Mouse (Mus musculus): Measurements from ENCODE around the gene B9d1. TPM values are rescaled to one million over a fixed set of nuclear protein-coding genes. Genes with fewer than 3 reads are reported as not detected.

B9d1 gene
- polyA plus RNA-seq, 1 experiment from 2014 or later: 43.7 TPM

DNA sequence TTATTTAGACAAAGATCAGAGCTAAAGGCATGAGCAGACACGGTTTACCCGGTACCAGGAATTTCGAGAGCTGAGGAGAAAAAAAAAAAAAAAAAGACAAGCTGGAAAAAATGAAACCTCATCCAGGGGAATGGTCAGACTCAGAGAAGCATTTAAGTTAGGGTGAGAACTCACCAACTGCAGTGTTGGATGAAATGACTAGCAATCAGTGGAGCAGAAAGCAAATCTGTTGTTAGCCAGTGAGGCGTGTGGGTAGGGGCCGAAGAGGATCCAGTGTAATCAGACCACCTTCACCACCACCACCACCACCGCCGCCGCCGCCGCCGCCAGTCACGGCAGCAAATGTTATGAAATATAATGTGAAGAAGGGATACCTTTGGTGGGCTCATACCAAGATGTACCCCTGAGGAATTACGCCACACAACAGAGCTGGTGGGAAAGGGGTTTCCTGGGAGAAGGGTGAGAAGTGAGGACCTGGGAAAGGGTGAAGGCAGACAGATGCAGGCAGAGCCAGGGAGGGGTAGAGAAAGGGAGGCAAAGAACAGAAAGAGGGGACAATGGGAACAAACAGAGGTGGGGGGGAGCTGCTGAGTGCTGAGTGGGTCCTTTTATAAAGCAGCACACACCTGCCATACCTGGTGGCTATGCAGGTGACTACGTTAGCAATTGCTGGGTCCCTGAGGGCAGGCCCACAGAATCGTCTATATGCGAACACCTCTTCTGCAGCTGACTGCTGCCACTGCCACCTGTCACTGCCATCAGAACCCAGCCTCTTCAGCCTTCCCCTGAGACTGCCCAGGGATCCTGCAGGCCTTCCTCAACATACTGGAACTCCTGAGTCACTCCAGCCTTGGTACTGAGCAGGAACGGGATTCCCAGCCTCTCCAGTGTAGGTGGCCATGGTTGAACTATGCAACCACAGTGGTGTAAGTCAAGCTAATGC lies 27.1 kb upstream of the B9d1 start:
- Histone ChIP-seq H3K4me2 (replicated peaks; ENCODE audit: low read depth, low read length) (peak overlapping the region; percentile 6; the same call in 1 of the 2 replicates), H3K27ac (ENCODE audit: low read length) (no peak overlapping the region), H3K27me3 (ENCODE audit: control insufficient read depth, insufficient read depth, low read length) (no peaks in the 10 kb centered on the region), H3K4me3 (ENCODE audit: low read depth, low read length) (no peak overlapping the region), H3K4me1 (ENCODE audit: control insufficient read depth, insufficient read depth, low read length) (peaks cover 10% of the 10 kb centered on the region), H3K36me3 (ENCODE audit: control insufficient read depth, insufficient read depth, low read length) (no peaks in the 10 kb centered on the region), H3K9me3 (ENCODE audit: control insufficient read depth, low read depth, low read length) (no peaks in the 10 kb centered on the region), H3K9ac (replicated peaks; ENCODE audit: low read depth, low read length) (no peak overlapping the region)
- 53% methylated on average over 17 of the region's 17 CpGs for WGBS
- no peak for ATAC-seq (ENCODE audit: insufficient number of reproducible peaks, insufficient read depth, low FRiP score, low read depth)

DNA sequence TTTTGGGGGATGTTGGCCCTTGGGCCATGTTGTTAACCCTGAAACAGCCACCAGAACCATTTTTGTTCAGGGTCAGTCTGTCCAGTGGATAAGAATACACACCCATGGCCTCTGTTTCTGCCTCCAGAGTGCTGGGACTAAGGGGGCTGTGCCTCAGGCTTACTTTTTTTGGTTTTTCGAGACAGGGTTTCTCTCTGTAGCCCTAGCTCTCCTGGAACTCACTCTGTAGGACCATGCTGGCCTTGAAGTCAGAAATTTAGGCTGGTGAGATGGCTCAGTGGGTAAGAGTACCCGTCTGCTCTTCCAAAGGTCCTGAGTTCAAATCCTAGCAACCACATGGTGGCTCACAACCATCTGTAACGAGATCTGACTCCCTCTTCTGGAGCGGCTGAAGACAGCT lies 26.2 kb upstream of the B9d1 start:
- WGBS: 87% methylated on average over 4 of the region's 4 CpGs
- Histone ChIP-seq H3K9ac (replicated peaks; ENCODE audit: low read depth, low read length) (no peak overlapping the region), H3K4me2 (replicated peaks; ENCODE audit: low read depth, low read length) (no peak overlapping the region), H3K27ac (ENCODE audit: low read length) (no peak overlapping the region), H3K9me3 (ENCODE audit: control insufficient read depth, low read depth, low read length) (no peaks in the 10 kb centered on the region), H3K4me3 (ENCODE audit: low read depth, low read length) (no peak overlapping the region), H3K27me3 (ENCODE audit: control insufficient read depth, insufficient read depth, low read length) (no peaks in the 10 kb centered on the region), H3K36me3 (ENCODE audit: control insufficient read depth, insufficient read depth, low read length) (no peaks in the 10 kb centered on the region), H3K4me1 (ENCODE audit: control insufficient read depth, insufficient read depth, low read length) (peaks cover 12% of the 10 kb centered on the region)
- ATAC-seq (ENCODE audit: insufficient number of reproducible peaks, insufficient read depth, low FRiP score, low read depth): no peak

DNA sequence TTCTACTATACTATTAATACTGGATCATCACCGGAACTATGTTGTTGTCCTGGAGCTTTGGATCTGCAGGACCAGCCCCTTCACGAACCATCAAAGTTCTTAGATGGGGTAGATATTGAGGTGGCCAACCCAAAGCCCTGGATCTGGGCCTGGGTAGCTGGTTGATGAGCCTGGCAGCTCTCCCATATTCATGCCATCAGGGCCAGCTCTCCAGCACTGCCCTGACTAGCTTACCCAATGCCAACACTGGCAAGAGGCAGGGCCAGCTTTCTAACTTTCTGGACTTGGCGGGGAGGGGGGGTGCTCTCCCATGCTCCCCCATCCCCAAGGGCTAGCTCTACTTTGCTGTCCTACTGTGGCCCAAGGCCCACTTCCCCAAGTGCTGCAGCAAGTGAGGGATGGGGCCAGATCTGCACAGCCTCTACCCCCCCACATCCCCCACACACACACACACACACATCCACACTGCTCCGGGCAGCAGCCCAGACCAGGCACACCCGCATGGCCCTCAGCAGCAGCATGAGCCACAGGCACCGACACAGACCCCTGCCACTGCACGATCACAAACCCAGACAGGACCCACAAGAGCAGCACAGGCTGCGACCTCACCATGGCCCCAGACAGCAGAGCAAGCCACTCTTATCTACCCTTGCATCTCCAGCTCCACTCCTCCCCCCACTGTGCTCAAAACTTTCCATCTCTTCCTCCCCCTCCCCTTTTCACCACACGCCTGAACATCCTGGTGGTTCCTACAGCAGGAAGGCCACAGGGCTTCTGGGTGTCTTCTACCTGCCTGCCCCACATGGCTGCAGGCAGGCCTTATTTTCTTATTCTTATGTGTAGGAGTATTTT lies 23.5 kb upstream of the B9d1 start:
- Histone ChIP-seq H3K9me3 (ENCODE audit: control insufficient read depth, low read depth, low read length) (no peaks in the 10 kb centered on the region), H3K9ac (replicated peaks; ENCODE audit: low read depth, low read length) (no peak overlapping the region), H3K27ac (ENCODE audit: low read length) (no peak overlapping the region), H3K27me3 (ENCODE audit: control insufficient read depth, insufficient read depth, low read length) (no peaks in the 10 kb centered on the region), H3K36me3 (ENCODE audit: control insufficient read depth, insufficient read depth, low read length) (no peaks in the 10 kb centered on the region), H3K4me2 (replicated peaks; ENCODE audit: low read depth, low read length) (no peak overlapping the region), H3K4me3 (ENCODE audit: low read depth, low read length) (no peak overlapping the region), H3K4me1 (ENCODE audit: control insufficient read depth, insufficient read depth, low read length) (peaks cover 19% of the 10 kb centered on the region)
- ATAC-seq (ENCODE audit: insufficient number of reproducible peaks, insufficient read depth, low FRiP score, low read depth): no peak
- WGBS: 52% methylated on average over 9 of the region's 9 CpGs

DNA sequence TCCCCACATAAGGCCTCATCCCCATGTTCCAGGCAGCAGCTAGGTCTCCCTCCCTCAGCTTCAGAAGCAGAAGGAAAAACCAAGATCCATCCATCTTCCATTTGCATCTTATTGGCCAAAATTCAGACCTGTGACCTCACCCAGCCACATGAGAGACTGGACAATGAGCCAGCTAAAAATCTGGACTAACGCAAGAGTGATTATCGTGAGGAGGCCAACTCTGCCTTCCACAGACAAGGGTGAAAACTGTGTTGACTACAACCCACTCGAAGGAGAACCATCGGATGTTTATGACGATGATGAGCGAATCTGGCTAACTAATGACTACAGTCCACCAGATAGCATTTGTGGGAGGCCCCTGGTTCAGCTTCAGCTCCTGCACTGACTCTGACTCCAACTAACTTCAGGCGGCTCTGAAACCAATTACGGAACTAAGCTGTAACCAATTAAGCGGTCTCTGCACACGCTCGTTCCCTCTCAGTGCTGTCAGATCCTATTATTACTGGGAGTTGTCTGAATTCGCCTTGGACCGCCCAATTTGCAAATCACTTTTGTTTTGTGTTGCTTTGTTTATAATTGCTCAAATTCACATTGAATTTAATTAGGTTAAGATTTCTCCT lies 21.6 kb upstream of the B9d1 start:
- Histone ChIP-seq H3K27ac (ENCODE audit: low read length) (peak overlapping the region; percentile 99; the same call in 1 of the 2 replicates), H3K4me2 (replicated peaks; ENCODE audit: low read depth, low read length) (no peak overlapping the region), H3K4me3 (ENCODE audit: low read depth, low read length) (no peak overlapping the region), H3K27me3 (ENCODE audit: control insufficient read depth, insufficient read depth, low read length) (no peaks in the 10 kb centered on the region), H3K9ac (replicated peaks; ENCODE audit: low read depth, low read length) (no peak overlapping the region), H3K4me1 (ENCODE audit: control insufficient read depth, insufficient read depth, low read length) (peaks cover 28% of the 10 kb centered on the region), H3K36me3 (ENCODE audit: control insufficient read depth, insufficient read depth, low read length) (peaks cover 5% of the 10 kb centered on the region), H3K9me3 (ENCODE audit: control insufficient read depth, low read depth, low read length) (no peaks in the 10 kb centered on the region)
- ATAC-seq (ENCODE audit: insufficient number of reproducible peaks, insufficient read depth, low FRiP score, low read depth): no peak
- WGBS: 87% methylated on average over 13 of the region's 13 CpGs

DNA sequence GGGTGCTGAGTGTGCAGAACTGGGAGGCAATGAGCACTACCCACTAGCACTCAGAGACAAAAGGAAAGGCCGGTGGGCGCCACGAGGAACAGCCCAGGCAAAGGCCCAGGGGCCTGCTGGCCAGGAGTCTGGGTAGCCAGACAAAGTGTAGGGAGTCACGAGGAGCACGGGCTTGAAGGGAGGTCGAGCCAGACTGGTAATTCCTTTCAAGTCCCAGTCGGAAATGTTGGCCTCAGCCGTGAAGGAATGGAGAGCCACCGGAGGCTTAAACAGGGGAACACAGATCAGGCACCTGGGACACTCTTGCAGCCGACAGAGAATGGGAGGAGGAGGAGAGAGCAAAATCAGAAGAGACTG lies 20.7 kb upstream of the B9d1 start:
- Histone ChIP-seq H3K9ac (replicated peaks; ENCODE audit: low read depth, low read length) (no peak overlapping the region), H3K4me1 (ENCODE audit: control insufficient read depth, insufficient read depth, low read length) (peaks cover 29% of the 10 kb centered on the region), H3K9me3 (ENCODE audit: control insufficient read depth, low read depth, low read length) (no peaks in the 10 kb centered on the region), H3K4me3 (ENCODE audit: low read depth, low read length) (no peak overlapping the region), H3K36me3 (ENCODE audit: control insufficient read depth, insufficient read depth, low read length) (peaks cover 13% of the 10 kb centered on the region), H3K4me2 (replicated peaks; ENCODE audit: low read depth, low read length) (peak overlapping the region; percentile 30), H3K27ac (ENCODE audit: low read length) (peak overlapping the region; percentile 99), H3K27me3 (ENCODE audit: control insufficient read depth, insufficient read depth, low read length) (no peaks in the 10 kb centered on the region)
- ATAC-seq (ENCODE audit: insufficient number of reproducible peaks, insufficient read depth, low FRiP score, low read depth): no peak
- WGBS: 17% methylated on average over 10 of the region's 10 CpGs

DNA sequence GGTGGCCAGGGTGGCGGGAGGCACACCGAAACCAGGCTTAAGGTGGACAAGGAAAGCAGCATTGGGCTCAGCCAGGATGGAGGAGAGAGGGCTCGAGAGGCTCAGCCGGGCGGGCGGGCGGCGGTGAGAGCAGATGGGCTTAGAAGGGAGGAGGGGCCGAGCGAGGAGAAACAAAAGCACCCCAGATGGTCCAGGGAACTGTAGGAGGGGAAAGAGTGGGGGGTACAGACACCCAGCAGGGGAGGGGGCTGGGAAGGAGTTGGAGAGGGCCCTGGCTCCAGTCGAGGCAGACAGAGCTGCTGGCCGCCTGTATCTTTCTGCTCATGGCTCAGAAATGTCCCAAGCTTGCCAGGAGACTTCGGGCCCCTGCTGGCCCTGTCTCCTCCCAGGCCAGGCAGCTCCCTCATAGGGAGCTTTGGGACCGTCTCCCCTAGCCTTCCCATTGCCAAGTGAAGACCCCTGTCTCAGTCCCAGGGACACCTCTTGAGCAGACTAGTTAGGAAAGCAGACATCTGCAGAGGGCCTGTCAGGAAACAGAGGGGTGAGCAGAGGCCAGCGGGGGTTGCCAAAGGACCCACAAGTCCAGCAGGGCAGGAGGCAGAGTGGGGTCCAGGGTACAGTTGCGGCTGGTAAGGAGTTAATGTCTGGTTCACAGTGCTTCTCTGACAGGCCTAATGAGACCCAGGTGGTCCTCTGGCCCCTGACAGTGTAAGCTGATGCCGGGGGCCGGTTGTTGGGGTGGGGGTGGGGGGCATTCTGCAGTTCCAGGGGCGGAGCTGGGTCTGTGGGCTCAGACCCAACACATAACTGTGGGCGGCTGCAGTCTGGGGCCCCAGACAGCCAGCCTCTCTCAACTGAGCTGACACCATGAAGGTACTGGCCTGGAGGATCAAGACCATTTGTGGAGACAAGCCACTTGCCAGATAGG lies 20.1 kb upstream of the B9d1 start, which contains the start of gene Mfap4:
TSS of gene Mfap4 (plus strand) at position 819 of the 928 bp plus-strand sequence.
- H3K4me2 ChIP-seq (replicated peaks; ENCODE audit: low read depth, low read length): peak within 1 kb of the TSS; percentile 67
- H3K4me1 ChIP-seq (ENCODE audit: control insufficient read depth, insufficient read depth, low read length): peaks cover 29% of the 10 kb centered on the region
- peak within 1 kb of the TSS; percentile 66 for H3K9ac ChIP-seq (replicated peaks; ENCODE audit: low read depth, low read length)
- peak; percentile 84; the same call in 1 of the 2 replicates for ATAC-seq (ENCODE audit: insufficient number of reproducible peaks, insufficient read depth, low FRiP score, low read depth)
- peak within 1 kb of the TSS; percentile 99 for H3K27ac ChIP-seq (ENCODE audit: low read length)
- peaks cover 19% of the 10 kb centered on the region for H3K36me3 ChIP-seq (ENCODE audit: control insufficient read depth, insufficient read depth, low read length)
- H3K27me3 ChIP-seq (ENCODE audit: control insufficient read depth, insufficient read depth, low read length): no peaks in the 10 kb centered on the region
- 12% methylated on average over 20 of the region's 20 CpGs for WGBS
- peak within 1 kb of the TSS; percentile 44 for H3K4me3 ChIP-seq (ENCODE audit: low read depth, low read length)
- H3K9me3 ChIP-seq (ENCODE audit: control insufficient read depth, low read depth, low read length): no peaks in the 10 kb centered on the region

DNA sequence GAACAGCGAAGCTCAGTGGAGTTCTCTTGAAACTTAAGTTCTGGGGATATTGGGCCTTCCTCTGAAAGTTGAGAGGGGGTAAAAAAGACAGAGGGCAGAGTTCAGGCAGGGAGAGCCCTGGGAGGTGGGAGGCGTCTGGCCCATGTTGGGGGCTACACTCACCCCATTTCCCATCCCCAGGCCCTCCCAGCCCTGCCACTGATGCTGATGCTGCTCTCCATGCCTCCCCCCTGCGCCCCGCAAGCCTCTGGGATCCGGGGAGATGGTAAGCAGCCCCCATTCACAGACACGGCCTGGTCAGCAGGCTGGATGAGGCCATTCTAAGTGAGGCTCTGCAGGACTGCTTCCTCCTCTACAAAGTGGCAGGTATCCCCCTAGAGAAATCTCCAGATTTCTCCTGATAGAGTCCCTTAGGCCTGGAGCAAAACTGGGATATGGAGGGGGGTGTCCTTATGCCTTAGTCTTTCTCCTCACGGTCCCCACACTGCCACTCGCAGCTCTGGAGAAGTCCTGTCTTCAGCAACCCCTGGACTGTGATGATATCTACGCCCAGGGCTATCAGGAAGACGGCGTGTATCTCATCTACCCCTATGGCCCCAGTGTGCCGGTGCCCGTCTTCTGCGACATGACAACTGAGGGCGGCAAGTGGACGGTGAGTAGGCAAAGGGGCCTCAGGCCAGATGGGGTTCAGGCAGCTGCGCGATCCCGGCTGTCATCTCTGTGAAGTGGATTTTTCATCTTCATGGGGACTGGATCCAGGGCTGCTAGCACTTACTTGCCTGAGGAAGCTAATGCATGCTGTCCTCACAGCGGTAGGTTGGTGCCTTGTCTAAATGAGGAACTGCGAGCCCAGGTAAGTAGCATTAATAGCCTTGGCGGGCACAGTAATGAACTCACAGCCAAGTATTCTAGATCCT lies 19.1 kb upstream of the B9d1 start:
- Histone ChIP-seq H3K4me1 (ENCODE audit: control insufficient read depth, insufficient read depth, low read length) (peaks cover 27% of the 10 kb centered on the region), H3K4me3 (ENCODE audit: low read depth, low read length) (peak overlapping the region; percentile 44)
- 40% methylated on average over 22 of the region's 22 CpGs for WGBS

More for the DNA sequence above, 19.1 kb upstream of the B9d1 start:
- Histone ChIP-seq H3K9ac (replicated peaks; ENCODE audit: low read depth, low read length) (peak overlapping the region; percentile 66), H3K36me3 (ENCODE audit: control insufficient read depth, insufficient read depth, low read length) (peaks cover 28% of the 10 kb centered on the region), H3K4me2 (replicated peaks; ENCODE audit: low read depth, low read length) (peak overlapping the region; percentile 67), H3K27ac (ENCODE audit: low read length) (peak overlapping the region; percentile 99), H3K27me3 (ENCODE audit: control insufficient read depth, insufficient read depth, low read length) (no peaks in the 10 kb centered on the region), H3K9me3 (ENCODE audit: control insufficient read depth, low read depth, low read length) (no peaks in the 10 kb centered on the region)
- peak; percentile 24 for ATAC-seq (ENCODE audit: insufficient number of reproducible peaks, insufficient read depth, low FRiP score, low read depth)

All from stomach, embryonic 14.5 days (tissue).